Mouse (Mus musculus): ENCODE measurements around the gene Tent5c.

Tent5c gene

GRCm38 (mm10) chr3:100408351-100409043 is 80.6 kb downstream of the Tent5c start:
- in situ Hi-C loops (cut with MboI, MseI): no loop called here

GRCm38 (mm10) chr3:100402656-100403055 is 86.5 kb downstream of the Tent5c start:
- in situ Hi-C loops (cut with MboI, MseI): no loop called here

Measured in regulatory T cell (primary cell).